Mouse (Mus musculus): ENCODE results near the gene Rpp30.

The Rpp30 gene

DNA sequence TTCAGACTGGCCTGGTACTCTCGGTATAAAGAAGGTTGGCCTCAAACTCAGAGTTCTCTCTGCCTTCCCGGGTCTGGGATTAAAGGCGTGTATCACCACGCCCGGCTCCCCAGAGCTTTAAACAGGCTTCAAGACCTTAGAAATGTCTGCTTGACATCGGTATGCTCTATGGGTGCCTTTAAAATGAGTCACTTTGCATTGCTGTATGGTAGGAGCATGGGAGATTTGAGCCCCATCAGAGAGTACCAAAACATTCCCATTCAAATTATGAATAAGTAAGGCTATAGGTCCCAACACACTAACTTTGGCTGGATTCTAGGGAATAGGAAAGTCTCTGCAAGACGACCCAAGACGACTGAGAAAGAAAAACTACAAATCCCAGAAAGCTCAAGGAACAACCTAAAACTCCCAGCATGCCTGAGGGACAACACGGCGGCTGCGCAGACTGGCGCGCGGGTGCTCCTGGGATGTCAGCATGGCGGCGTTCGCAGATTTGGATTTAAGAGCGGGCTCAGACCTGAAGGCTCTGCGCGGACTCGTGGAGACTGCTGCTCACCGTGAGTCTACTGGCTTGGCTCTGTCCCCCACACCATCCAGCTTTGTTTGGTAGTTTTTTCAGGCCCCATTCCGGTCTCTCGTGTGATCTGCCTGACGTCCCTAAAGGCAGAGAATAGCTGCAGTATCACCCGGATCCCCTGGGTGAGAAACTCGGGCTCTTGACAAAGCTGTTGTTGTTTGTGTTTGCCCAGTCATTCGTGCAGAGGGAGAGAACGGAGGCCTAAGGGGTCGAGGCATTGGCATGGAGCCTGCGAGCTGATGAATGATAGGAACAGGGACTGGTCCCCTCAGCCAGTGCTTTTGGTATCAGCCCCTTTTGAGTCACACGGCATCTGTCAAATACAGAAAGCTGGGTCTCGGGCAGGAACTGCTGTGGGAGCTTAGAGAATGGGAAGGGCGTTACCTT, at the start of gene Rpp30:
TSS of gene Rpp30 (plus strand) at position 455 of the 964 bp plus-strand sequence.
- DNase-seq, result peak; percentile 89

DNA sequence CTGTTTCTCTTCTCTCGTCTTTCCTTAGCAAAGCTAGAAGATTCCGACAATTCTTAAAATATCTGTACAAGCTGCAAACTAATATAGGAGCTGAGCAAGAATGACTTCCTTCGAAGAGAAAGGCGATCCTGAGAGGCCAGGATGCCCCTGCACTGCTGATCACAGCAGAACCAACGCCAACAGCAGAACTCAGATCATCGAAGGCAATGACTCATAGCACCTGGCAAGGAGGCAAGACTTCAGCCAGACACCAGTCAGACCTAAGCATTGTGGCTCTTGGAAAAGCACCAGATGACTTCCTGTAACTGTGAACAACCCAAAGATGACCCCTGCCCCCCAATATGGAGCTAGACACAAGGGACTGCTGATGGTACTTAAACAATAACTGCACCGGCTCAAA, 37.5 kb upstream of the Rpp30 start:
- no peak for DNase-seq

DNA sequence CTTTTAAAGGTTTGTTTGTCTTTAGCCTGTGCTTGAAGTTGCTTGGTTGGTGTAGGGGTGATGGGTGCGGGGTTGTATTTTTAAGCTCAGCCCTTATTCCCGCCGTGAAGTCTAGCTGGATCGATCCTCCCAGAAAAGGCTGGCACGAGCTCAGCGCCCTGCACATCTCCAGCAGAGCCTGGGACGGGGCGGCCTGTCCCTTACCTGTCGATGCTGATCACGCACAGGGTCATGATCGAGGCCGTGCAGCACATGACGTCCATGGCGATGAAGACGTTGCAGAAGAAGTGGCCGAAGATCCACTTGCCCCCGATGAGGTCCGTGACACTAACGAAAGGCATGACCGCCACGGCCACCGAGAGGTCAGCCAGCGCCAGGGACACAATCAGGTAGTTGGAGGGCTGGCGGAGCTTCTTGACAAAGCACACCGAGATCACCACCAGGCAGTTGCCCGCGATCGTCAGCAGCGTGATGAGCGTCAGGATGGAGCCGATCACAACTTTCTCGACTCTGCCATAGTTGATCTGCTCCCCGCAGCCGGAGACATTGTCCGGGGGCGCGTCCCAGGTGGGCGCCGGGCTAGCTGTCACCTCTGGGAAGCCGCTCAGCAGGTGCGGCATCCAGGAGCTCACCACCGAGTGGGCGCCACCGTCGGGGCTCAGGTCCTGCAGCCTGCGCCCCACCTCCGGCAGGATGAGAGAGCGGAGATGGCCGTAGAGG, 26.9 kb upstream of the Rpp30 start:
- DNase-seq, result no peak

DNA sequence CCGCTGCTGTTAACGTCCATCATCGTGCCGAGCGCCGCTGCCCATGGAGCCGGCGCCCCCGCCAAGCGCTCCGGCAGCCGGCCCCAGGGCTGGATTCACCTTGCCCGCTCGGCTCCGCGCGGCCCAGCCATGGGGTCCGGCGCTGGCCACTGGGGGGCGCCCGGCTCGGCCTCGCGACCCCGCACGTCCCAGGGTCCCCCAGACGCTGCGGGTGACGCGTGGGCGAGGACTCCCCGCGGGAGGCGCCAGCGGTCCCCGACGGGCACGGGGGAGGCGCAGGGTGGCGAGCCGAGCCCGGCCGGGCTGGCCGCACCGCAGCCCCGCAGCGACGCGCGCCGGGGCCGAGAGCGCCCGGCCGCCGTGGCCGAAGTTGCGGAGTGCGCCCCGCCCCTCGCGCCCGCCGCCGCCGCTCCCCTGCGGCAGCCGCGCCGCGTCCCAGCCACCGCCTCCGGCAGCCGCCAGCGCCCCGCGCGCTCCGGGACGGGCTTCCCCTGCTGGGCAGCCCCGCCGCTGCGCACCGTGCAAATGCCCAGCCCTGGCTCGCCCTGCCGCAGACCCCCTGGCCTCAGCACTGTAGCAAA, 26.2 kb upstream of the Rpp30 start, which contains the start of gene Htr7:
TSS of gene Htr7 (minus strand) at position 277 of the 581 bp plus-strand sequence.
- DNase-seq, result no peak

DNA sequence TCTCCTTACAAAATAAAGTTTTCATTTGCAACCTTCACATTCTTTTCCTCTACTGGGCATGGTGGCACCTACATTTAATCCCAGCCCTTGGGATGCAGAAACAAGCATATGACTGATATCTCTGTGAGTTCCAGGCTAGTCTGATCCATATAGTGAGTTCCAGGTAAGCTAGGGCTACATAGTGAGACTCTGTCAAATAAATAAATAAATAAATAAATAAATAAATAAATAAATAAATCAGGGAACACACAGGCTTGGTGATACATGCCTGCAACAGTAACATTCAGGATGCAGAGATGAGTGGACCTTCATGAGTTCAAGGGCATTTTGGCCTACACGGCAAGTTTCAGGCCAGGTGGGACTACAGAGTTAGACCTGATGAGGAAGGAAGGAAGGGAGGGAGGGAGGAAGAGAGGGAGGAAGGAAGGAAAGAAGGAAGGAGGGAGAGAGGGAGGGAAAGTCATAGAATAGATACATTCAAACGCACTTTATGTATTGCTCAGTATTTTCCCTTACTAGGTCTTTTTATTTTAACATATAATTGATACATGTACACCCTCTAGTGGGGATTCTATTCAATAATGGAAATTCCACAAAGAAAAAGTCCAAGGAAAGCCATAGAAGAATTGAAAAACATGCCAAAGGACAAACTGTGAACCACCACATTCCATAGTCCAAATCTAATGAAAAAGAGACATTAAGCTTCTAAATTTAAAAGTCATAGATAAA, 20.6 kb upstream of the Rpp30 start:
- no peak for DNase-seq

DNA sequence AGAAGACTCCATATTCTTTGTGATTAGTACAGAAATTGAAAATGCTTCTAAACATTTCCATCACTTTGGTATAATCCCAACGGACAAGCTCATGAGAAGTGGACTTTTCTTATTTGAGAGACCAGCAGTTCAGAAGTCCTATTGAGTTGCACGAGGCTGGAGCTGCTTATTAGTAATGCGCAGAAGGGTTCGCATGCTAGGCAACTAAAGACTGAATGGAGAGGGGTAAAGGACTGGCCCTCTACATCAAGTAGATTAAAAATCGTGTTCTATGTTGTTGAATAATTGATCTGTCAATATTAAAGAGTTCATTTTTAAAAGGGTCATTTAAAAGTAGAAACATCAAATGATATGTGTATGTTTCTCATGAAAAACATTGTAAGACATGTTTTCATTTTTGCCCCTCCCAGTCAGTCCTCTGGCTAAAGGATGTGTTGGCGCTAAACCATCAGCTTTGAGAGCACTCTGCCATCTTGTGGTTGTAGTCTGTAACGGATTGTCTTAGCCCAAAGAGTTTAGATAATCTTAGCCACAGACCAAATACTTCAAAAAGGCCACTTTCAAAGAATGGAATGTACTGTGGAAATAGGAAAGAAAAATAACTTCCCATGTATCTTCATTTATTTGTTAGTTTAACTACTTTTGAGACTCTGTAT, 782 bp upstream of the Rpp30 start:
- DNase-seq, result peak; percentile 63

DNA sequence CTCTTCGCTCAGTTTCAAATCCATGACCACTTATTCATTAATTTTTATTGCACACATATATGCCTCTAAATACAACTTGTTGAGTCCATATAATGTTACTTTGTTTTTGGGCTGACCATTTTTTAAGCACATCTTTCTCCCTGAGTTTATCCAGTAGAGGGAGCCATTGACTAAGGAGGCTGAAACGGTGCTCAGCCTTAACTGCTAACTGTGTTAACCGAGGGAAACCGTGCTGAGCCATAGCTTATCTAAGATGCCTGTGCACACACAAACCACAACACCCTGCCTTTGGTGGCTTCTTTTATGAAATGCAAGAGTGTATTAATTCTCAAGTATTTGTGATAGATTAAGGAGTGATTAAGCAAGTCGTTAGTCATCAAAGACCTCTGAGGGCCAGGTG, 7.3 kb downstream of the Rpp30 start:
- no peak for DNase-seq

DNA sequence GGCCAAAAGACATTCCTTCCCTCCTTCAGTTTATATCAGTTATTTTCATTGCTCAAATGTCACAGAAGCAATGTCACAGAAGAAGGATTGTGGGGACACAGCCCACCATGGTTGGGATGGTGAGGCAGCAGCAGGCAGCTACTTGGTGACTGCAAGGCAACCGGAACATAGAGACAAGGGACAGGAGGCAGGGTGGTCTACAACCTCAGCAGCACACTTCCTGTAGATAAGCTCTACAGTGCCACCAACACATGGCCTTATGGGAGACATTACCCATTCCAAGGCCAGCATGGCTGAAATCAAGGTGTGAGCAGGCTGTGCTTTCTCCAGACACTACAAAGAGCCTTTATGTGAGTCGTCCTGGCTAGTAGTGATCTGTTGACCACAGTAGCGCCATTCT, 13.7 kb downstream of the Rpp30 start:
- no peak for DNase-seq

DNA sequence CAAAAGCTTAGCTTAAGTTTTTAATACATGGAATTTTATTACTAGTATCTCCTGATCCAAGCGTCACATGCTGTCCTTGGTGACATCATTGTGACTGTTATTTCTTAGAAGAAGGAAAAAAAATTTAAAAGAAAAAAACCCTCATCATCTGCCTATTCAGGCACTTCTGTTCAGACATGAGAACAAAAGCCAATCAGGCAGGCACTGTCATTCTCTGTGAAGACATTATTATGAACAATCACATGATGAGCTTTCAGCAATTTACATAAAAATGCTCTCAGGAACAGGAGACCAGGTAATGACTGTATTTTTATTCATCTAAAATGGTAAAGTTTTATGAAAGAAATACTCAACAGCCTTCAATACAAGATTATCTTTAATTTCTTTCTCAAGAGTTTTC, 14.7 kb downstream of the Rpp30 start:
- DNase-seq, result no peak

DNA sequence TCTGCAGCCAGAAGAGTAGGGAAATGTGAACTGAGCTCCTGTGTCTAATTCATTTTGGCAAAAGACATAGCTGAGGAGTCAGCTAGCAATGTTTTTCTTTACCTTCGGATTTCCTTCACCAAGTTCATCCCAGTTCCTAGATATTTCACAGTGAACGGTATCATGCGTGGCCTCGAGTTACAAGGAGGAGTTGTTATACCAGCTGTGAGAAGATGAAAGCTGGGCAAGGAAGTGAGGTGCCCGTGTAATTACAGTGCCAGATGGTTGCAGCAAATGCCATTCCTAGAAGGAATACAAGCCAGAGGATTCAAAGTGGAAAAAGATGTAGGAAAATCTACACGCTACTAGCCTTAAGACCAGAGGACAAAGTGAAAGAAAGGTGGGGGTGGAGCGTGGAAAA, 15.4 kb downstream of the Rpp30 start:
- no peak for DNase-seq

DNA sequence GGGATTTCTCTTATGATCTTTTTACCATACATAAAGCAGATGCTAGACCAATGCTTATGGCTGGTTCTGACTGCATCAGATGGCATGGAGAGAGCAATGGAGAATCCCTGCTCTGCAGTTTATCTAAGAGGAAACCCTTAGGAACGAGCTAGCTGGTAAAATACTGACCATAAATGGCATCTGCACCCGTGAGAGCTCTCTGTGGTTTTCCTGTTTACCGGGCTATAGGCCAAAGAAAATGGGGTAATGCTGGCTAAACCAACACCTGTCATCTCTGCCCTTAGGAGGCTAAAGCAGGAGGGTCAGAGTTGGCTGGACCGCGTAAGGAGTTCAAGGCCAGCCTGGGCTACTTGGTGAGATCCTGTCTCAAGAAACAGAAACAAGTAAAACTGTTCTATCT, 20.4 kb downstream of the Rpp30 start:
- no peak for DNase-seq

DNA sequence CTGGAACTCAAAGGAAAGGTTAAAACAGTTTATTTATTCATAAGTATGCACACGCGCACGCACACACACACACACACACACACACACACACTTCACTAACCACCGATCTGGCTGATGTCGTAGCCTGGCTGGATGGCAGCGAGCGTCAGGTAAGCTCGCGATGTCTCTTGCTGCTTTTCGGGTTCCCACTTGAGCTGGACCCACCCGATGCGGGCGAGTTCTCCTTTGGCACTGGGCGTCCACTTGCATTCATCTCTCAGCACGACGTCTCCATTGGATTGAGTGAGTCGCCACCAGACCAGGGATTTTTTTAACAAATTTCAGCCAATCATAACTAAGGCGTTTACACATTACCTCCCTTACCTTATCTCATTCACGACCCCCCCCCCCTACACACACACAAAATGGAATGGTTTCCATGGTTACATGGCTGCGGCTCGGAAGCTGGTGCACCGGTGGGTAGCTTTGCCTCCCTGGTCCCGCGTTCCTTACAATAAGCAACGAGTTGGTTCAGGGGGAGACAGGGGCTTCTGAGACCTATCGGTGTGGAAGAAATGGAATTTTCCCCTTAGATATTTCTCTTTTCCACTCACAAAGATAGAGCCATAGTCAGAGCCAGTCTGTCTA, 25.9 kb downstream of the Rpp30 start:
- DNase-seq, result no peak

DNA sequence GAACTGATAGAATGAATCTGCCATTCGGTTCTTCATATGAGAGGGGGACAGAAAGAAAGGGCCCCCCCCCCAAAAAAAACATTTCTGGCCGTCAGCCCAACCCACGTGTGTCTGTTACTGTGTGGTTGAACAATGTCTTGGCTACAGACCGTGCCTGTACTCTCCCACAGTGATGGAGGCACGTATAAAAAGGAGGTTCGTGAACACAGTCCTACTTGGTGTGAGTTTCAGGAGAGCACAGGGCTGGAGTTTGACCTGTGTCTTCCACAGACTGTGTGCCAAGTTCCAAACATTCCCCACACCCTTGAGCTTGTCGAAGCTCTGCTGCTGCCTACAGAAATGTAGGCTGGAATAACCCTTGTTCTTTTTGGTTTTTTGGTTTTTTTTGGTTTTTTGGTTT, 26.9 kb downstream of the Rpp30 start:
- DNase-seq, result peak; percentile 9

DNA sequence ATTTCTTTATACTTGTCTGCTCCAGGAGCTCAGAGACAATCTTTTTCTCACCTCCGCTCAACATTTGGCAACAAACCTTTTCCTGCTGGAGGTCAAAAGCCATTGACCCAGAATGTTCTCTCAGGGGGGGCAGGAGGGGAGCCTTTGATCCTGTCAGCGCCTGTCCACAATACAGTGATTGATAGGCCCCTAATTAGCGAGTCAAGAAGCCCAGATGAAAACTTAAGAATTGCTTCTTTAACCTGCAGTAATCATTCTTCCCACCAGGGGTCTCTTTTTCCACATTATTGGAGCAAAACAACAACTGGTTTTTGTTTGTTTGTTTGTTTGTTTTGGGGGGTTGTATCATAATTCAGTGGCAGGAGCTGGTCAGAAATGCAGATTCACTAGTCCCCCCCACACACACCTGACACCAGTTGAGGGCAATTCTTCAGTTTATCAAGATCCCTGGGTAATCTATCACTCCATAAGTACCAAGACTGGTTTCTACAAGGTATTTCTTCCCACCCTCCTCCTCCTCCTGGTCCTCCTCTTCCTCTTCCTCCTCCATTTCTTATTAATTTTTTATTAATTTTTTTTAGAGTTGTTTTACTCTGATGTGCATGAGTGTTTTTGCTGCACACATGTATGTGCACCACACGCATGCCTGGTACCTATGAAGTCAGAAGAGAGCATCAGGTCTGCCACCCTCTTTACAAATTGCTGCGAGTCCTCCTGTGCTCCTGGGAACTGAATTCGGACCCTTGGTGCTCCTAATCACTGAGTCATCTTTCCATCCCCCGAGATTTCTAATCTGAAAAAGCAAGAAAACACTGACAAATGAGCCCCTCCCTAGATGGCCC, 27.8 kb downstream of the Rpp30 start:
- peak; percentile 52 for DNase-seq

DNA sequence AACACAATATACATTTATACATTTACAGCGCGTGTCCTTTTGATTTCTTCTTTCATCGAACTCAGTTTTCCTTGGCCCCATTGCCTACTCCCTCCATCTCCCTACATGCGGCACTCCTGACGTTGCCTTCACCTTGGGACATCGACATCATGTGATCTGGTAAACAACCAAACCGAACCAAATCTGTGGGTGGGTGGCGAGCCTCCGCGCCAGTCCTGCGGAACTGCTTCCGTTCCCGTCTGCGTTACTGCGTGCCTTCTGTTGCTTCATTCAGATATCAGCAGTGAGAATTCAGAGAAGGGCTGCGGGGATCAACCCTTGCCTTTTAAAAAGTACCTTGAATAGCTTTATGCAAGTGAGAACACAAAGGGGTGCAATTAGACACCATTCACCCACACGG, 28.5 kb downstream of the Rpp30 start:
- DNase-seq, result no peak

DNA sequence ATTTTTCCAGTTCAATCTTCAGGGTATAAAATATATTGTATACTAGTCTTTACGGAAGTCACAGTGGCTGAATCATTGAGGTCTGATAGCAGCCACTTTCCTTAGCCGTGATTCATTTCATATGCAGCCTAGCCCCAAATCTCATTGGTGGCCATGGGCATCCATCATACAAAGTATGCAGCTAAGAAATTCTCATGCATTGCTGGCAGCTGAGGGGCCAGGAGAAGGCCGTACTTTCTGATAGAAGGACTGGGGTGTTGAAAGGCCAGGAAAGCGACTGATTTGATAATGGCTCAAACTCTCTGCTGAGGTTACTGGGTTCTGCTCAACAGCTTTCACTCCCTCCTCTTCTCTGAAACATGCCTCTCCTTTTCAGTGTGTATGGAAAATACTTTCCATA, 32.7 kb downstream of the Rpp30 start:
- no peak for DNase-seq

DNA sequence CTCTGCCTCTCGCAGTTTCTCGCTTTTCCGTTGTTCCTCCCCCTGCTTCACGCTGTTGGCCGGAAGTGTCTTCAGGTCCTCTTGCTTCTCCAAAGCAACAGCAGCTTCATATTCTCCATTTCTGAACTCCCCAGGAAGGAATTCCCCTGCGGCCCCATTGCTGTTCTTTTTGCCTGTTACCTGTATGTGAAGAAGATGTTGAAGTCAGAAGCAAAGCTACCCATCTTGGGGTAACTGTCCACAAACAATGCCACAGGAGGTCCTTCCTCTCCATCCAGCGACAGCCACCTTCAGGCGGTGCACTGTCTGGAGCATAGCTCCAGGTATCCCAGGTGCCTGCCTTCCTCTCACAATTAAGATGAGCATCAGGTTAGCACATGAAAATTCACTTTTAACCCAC, 35.7 kb downstream of the Rpp30 start:
- DNase-seq, result no peak

DNA sequence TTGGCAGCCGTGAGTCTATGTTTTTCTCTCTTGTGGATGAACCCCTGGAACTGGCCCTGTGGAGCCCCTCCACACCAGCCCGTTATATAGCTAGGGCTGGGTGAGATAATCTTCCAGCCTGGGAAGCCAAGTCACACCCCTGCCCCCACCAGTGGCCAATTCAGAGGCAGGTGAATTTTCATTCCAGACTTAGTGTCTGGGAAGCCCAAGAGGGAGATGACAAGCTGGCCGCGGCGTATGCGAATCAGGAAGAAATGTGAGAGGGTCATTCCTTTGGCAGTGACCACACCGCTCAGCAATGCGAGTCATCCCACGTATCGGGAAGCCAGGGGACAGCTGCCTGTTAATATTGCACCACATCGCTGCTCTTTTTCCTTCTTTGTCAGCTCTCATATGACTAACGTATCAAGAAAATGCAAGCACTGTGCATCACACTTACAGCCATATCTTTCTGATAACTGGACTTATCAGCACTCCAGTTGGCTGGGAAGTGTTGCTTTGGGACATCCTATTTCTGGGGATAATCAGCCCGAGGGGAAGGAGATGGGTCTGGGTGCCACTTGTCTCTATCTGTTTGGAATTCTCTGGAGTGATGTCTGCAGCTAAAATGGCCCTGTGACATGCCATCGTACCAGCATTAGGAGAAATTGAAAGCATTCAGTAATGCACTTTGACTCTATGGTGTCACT, 36.4 kb downstream of the Rpp30 start, which contains the start of gene Ankrd1:
TSS of gene Ankrd1 (minus strand) at position 317 of the 689 bp plus-strand sequence.
- DNase-seq, result no peak

DNA sequence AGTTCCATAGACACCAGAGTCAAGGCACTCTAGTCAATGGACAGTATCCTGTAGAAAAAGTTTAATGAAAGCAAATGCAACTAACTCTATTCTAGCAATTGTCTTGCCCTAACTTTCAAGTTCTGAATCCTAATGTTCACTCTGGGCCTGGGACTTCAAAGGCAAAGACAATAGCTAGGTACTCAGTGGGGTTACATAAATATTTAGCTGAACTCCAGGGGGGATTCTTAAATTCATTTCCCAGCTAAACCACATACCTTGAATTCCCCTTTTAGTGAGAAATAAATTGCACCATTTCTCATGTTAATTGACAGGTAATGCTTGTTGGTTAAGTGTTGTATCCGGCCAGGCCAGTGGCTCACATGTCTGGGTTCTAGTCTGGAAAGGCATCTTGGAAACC, 40.7 kb downstream of the Rpp30 start:
- no peak for DNase-seq

DNA sequence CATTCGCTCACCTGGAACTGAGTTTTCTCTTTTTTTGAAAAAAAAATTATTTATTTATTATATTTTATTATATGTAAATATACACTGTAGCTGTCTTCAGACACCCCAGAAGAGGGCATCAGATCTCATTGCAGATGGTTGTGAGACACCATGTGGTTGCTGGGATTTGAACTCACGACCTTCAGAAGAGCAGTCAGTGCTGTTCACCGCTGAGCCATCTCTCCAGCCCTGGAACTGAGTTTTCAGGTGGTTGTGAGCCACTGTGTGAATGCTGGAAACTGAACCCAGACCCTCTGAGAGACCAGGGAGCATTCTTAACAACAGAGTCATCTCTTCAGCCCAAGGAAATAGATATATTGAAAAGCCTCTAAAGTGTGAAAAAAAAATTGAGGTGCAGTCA, 44.9 kb downstream of the Rpp30 start:
- DNase-seq, result no peak
